Mouse (Mus musculus) myocyte (in vitro differentiated cells): ENCODE data around the gene Pde7b. TPM values are rescaled to one million over a fixed set of nuclear protein-coding genes. Genes with fewer than 3 reads are reported as not detected.

Source experiments
- H3K27me3 ChIP-seq: one replicate; pipeline ENCODE4 v1.6.1; 2011; ENCODE audit not compliant: control insufficient read depth, insufficient read depth, insufficient read length
- H3K36me3 ChIP-seq: one replicate; pipeline ENCODE4 v1.6.1; 2011; ENCODE audit not compliant: control insufficient read depth, insufficient read depth
- H3K4me2 ChIP-seq: one replicate; pipeline ENCODE4 v1.6.1; 2011; ENCODE audit warnings: low read depth, control low read depth
- H3K4me3 ChIP-seq: one replicate; pipeline ENCODE4 v1.5.1; 2011; ENCODE audit warnings: mild to moderate bottlenecking, control low read depth, moderate library complexity
- H3K79me2 ChIP-seq: one replicate; pipeline ENCODE4 v1.6.1; 2011; ENCODE audit not compliant: control insufficient read depth, insufficient read depth
- H3ac ChIP-seq: one replicate; pipeline ENCODE4 v1.6.1; 2011; ENCODE audit not compliant: control insufficient read depth, insufficient read length
- CEBPB ChIP-seq: IDR thresholded peaks from 2 replicates; pipeline ENCODE4 v1.6.1; 2011; ENCODE audit warnings: mild to moderate bottlenecking, moderate library complexity; ENCODE audit not compliant: poor library complexity, insufficient read depth, severe bottlenecking
- E2F4 ChIP-seq: IDR thresholded peaks from one replicate; pipeline ENCODE4 v1.6.1; 2011; ENCODE audit warnings: mild to moderate bottlenecking, control low read depth, moderate library complexity; ENCODE audit not compliant: insufficient read depth
- MAX ChIP-seq: IDR thresholded peaks from one replicate; pipeline ENCODE4 v1.6.1; 2011; ENCODE audit warnings: low read depth, mild to moderate bottlenecking, control low read depth
- MYOD1 ChIP-seq, 3 experiments: IDR thresholded peaks; one replicate each; pipeline ENCODE4 v1.6.1; 2011; ENCODE audit warnings: control low read depth in 2 of 3, low read depth in 2 of 3, mild to moderate bottlenecking in 2 of 3, moderate library complexity in 1 of 3; ENCODE audit not compliant: insufficient read length in 2 of 3, control insufficient read depth in 1 of 3
- MYOG ChIP-seq, 3 experiments: IDR thresholded peaks; one replicate each; pipeline ENCODE4 v1.6.1; 2011; ENCODE audit warnings: control low read depth in 2 of 3, low read depth in 2 of 3, mild to moderate bottlenecking in 2 of 3; ENCODE audit not compliant: insufficient read length in 2 of 3, control insufficient read depth in 1 of 3, insufficient read depth in 1 of 3
- POLR2A ChIP-seq: IDR thresholded peaks from one replicate; pipeline ENCODE4 v1.6.1; 2011; ENCODE audit warnings: low read depth, mild to moderate bottlenecking, control low read depth, moderate library complexity; ENCODE audit not compliant: insufficient read length
- POLR2AphosphoS2 ChIP-seq: IDR thresholded peaks from one replicate; pipeline ENCODE4 v1.6.1; 2011; ENCODE audit warnings: low read depth, control low read depth; ENCODE audit not compliant: insufficient read length
- REST ChIP-seq: IDR thresholded peaks from one replicate; pipeline ENCODE4 v1.6.1; 2011; ENCODE audit warnings: mild to moderate bottlenecking, control low read depth, moderate library complexity; ENCODE audit not compliant: insufficient read depth, insufficient read length
- SRF ChIP-seq: IDR thresholded peaks from one replicate; pipeline ENCODE4 v1.6.1; 2011; ENCODE audit warnings: low read depth; ENCODE audit not compliant: control insufficient read depth, insufficient read length
- TCF12 ChIP-seq: IDR thresholded peaks from one replicate; pipeline ENCODE4 v1.6.1; 2011; ENCODE audit warnings: mild to moderate bottlenecking, control low read depth; ENCODE audit not compliant: poor library complexity, insufficient read depth, severe bottlenecking
- TCF3 ChIP-seq: IDR thresholded peaks from one replicate; pipeline ENCODE4 v1.6.1; 2011; ENCODE audit warnings: low read depth, control low read depth; ENCODE audit not compliant: insufficient read length
- USF1 ChIP-seq: IDR thresholded peaks from one replicate; pipeline ENCODE4 v1.6.1; 2011; ENCODE audit warnings: low read depth, mild to moderate bottlenecking, control low read depth, moderate library complexity
- polyA plus RNA-seq: library from polyadenylated mRNA; unstranded; fragments of >200 nt; fragmentation: generic; extraction: Trizol; gene quantifications from one replicate; pipeline ENCODE4 v1.2.1, GENCODE M21; 2012; ENCODE audit warnings: missing spikeins

Gene Pde7b
- polyA plus RNA-seq, 1 experiment = 0.16 TPM

- no peaks in the 10 kb centered on the region for H3K79me2 ChIP-seq
- no peak overlapping the region for H3K4me3 ChIP-seq
- no peaks in the 10 kb centered on the region for H3K36me3 ChIP-seq
- H3K27me3 ChIP-seq = no peaks in the 10 kb centered on the region
- H3K4me2 ChIP-seq = no peak overlapping the region
- TF ChIP-seq CEBPB = no peak
- no peak for TF ChIP-seq MAX
- no peak for TF ChIP-seq TCF3
- no peak overlapping the region for H3ac ChIP-seq
These were observed 239.1 kb downstream of the Pde7b start for GRCm38 (mm10) chr10:20485816-20486215.

- Histone ChIP-seq H3K36me3 (no peaks in the 10 kb centered on the region), H3ac (no peak overlapping the region), H3K79me2 (no peaks in the 10 kb centered on the region), H3K4me3 (no peak overlapping the region), H3K4me2 (no peak overlapping the region), H3K27me3 (no peaks in the 10 kb centered on the region)
- TF ChIP-seq E2F4 (no peak), POLR2A (no peak), CEBPB (no peak), MYOG (IDR thresholded peaks at IDR 0.05; ENCODE audit: control insufficient read depth in 1 of 3, insufficient read depth in 1 of 3, insufficient read length in 2 of 3, low read depth in 2 of 3) (no peak), USF1 (no peak), TCF12 (no peak), SRF (no peak), TCF3 (no peak), MYOD1 (IDR thresholded peaks at IDR 0.05; ENCODE audit: control insufficient read depth in 1 of 3, insufficient read length in 2 of 3, low read depth in 2 of 3) (no peak), REST (no peak), POLR2AphosphoS2 (no peak)
These were observed 245.4 kb downstream of the Pde7b start for GRCm38 (mm10) chr10:20479481-20479880.

- no peaks in the 10 kb centered on the region for H3K27me3 ChIP-seq
- H3K79me2 ChIP-seq = no peaks in the 10 kb centered on the region
- H3K36me3 ChIP-seq = no peaks in the 10 kb centered on the region
- no peak overlapping the region for H3K4me2 ChIP-seq
- no peak overlapping the region for H3ac ChIP-seq
- no peak for TF ChIP-seq MAX
- no peak for TF ChIP-seq POLR2AphosphoS2
- TF ChIP-seq TCF3 = no peak
- no peak for TF ChIP-seq USF1
- no peak overlapping the region for H3K4me3 ChIP-seq
These were observed 246.4 kb downstream of the Pde7b start for GRCm38 (mm10) chr10:20478456-20478855.

- Histone ChIP-seq H3K4me2 (no peak overlapping the region), H3K27me3 (no peaks in the 10 kb centered on the region), H3K79me2 (no peaks in the 10 kb centered on the region), H3ac (no peak overlapping the region), H3K4me3 (no peak overlapping the region), H3K36me3 (no peaks in the 10 kb centered on the region)
- TF ChIP-seq USF1 (no peak), TCF12 (no peak), SRF (no peak), MYOD1 (IDR thresholded peaks at IDR 0.05; ENCODE audit: control insufficient read depth in 1 of 3, insufficient read length in 2 of 3, low read depth in 2 of 3) (no peak), POLR2A (no peak), REST (no peak), CEBPB (no peak), MYOG (IDR thresholded peaks at IDR 0.05; ENCODE audit: control insufficient read depth in 1 of 3, insufficient read depth in 1 of 3, insufficient read length in 2 of 3, low read depth in 2 of 3) (no peak)
These were observed 250.0 kb downstream of the Pde7b start for GRCm38 (mm10) chr10:20474831-20475230.

- TF ChIP-seq MAX = no peak
- no peak for TF ChIP-seq POLR2AphosphoS2
- no peak for TF ChIP-seq CEBPB
- TF ChIP-seq E2F4 = no peak
- no peak for TF ChIP-seq POLR2A
- no peak for TF ChIP-seq USF1
- no peak for TF ChIP-seq REST
- TF ChIP-seq MYOG (IDR thresholded peaks at IDR 0.05; ENCODE audit: control insufficient read depth in 1 of 3, insufficient read depth in 1 of 3, insufficient read length in 2 of 3, low read depth in 2 of 3) = no peak
- TF ChIP-seq SRF = no peak
- no peak for TF ChIP-seq MYOD1 (IDR thresholded peaks at IDR 0.05; ENCODE audit: control insufficient read depth in 1 of 3, insufficient read length in 2 of 3, low read depth in 2 of 3)
- TF ChIP-seq TCF3 = no peak
- TF ChIP-seq TCF12 = no peak
- no peak overlapping the region for H3K4me3 ChIP-seq
These were observed 250.8 kb downstream of the Pde7b start for GRCm38 (mm10) chr10:20474036-20474435.

More at GRCm38 (mm10) chr10:20474036-20474435, 250.8 kb downstream of the Pde7b start:
- Histone ChIP-seq H3K27me3 (no peaks in the 10 kb centered on the region), H3K36me3 (no peaks in the 10 kb centered on the region), H3K79me2 (no peaks in the 10 kb centered on the region), H3K4me2 (no peak overlapping the region), H3ac (no peak overlapping the region)
